Mouse (Mus musculus) C2C12 (cell line): ENCODE measurements at regions not wholly inside any gene's neighbourhood (a gene's known extent, or its start where the extent isn't known, plus 50 kb on each side); places are given as distances from the start of the nearest gene placed in this dataset.

Source experiments
- CTCF ChIP-seq: IDR thresholded peaks from one replicate; pipeline ENCODE4 v1.5.1; 2011; ENCODE audit not compliant: control insufficient read depth, insufficient read depth, insufficient read length
- MAX ChIP-seq: IDR thresholded peaks from one replicate; pipeline ENCODE4 v1.6.1; 2011; ENCODE audit warnings: mild to moderate bottlenecking, control low read depth
- MYOG ChIP-seq: IDR thresholded peaks from one replicate; pipeline ENCODE4 v1.6.1; 2011; ENCODE audit not compliant: control insufficient read depth, insufficient read length; ENCODE audit errors: extremely low read depth
- USF1 ChIP-seq: IDR thresholded peaks from one replicate; pipeline ENCODE4 v1.6.1; 2011; ENCODE audit warnings: low read depth, mild to moderate bottlenecking, control low read depth, moderate library complexity

- TF ChIP-seq CTCF (no peak), USF1 (no peak), MAX (no peak), MYOG (no peak)
Measured at GRCm38 (mm10) chr16:80503276-80503675, 697.2 kb upstream of the Ncam2 start.
